Mouse (Mus musculus): ENCODE data around the gene Slc6a4. TPM values are rescaled to one million over a fixed set of nuclear protein-coding genes. Genes with fewer than 3 reads are reported as not detected.
"Not testable (repeated sequence)": the region's sequence is repeated elsewhere in the genome, so short reads cannot be mapped to it uniquely, and the experiment has no call there.

Gene Slc6a4
- polyA plus RNA-seq, 2 experiments = 1.6 to 2.4 TPM

- Histone ChIP-seq H3K4me2 (ENCODE audit: low read depth) (no peak overlapping the region), H3K4me3 (ENCODE audit: insufficient read depth in 1 of 2, low read depth in 2 of 2, low read length in 2 of 2) (no peak overlapping the region), H3K4me1 (replicated peaks; ENCODE audit: control insufficient read depth in 2 of 2, insufficient read depth in 2 of 2, low read length in 1 of 2) (no peaks in the 10 kb centered on the region), H3K27me3 (ENCODE audit: control insufficient read depth, insufficient read depth, low read length) (no peaks in the 10 kb centered on the region), H3K9me3 (ENCODE audit: control insufficient read depth, low read length) (no peaks in the 10 kb centered on the region), H3K36me3 (replicated peaks; ENCODE audit: control insufficient read depth, insufficient read depth, low read depth) (peaks cover 6% of the 10 kb centered on the region), H3K27ac (no peak overlapping the region), H3K9ac (replicated peaks) (no peak overlapping the region)
- TF ChIP-seq EP300 (IDR thresholded peaks at IDR 0.05; ENCODE audit: low read depth) (no peak), CTCF (IDR thresholded peaks at IDR 0.05; ENCODE audit: low read depth) (no peak)
- no peak for ATAC-seq (ENCODE audit: insufficient read depth)
- no peak for DNase-seq (ENCODE audit: low read depth in 3 of 3, low spot score in 3 of 3)
- 68% methylated on average over 4 of the region's 4 CpGs for WGBS (ENCODE audit: insufficient replicate concordance)
Measured at GRCm38 (mm10) chr11:77068825-77069224, 70.4 kb downstream of the Slc6a4 start.

- Histone ChIP-seq H3K4me1 (replicated peaks; ENCODE audit: control insufficient read depth in 2 of 2, insufficient read depth in 2 of 2, low read length in 1 of 2) (no peaks in the 10 kb centered on the region), H3K36me3 (replicated peaks; ENCODE audit: control insufficient read depth, insufficient read depth, low read depth) (peaks cover 15% of the 10 kb centered on the region), H3K27me3 (ENCODE audit: control insufficient read depth, insufficient read depth, low read length) (no peaks in the 10 kb centered on the region), H3K9me3 (ENCODE audit: control insufficient read depth, low read length) (no peaks in the 10 kb centered on the region), H3K9ac (replicated peaks) (no peak overlapping the region), H3K4me3 (ENCODE audit: insufficient read depth in 1 of 2, low read depth in 2 of 2, low read length in 2 of 2) (no peak overlapping the region), H3K27ac (no peak overlapping the region), H3K4me2 (ENCODE audit: low read depth) (no peak overlapping the region)
- DNase-seq (ENCODE audit: low read depth in 3 of 3, low spot score in 3 of 3) (no peak), ATAC-seq (ENCODE audit: insufficient read depth) (no peak)
- WGBS (ENCODE audit: insufficient replicate concordance) = 65% methylated on average over 4 of the region's 4 CpGs
- TF ChIP-seq CTCF (IDR thresholded peaks at IDR 0.05; ENCODE audit: low read depth) (peak; percentile 36), EP300 (IDR thresholded peaks at IDR 0.05; ENCODE audit: low read depth) (no peak)
Measured at GRCm38 (mm10) chr11:77070721-77071120, 72.3 kb downstream of the Slc6a4 start.

- DNase-seq (ENCODE audit: low read depth in 3 of 3, low spot score in 3 of 3); H3K4me1 ChIP-seq (replicated peaks; ENCODE audit: control insufficient read depth in 2 of 2, insufficient read depth in 2 of 2, low read length in 1 of 2); H3K27ac ChIP-seq; H3K27me3 ChIP-seq (ENCODE audit: control insufficient read depth, insufficient read depth, low read length); H3K9me3 ChIP-seq (ENCODE audit: control insufficient read depth, low read length); ATAC-seq (ENCODE audit: insufficient read depth): not testable (repeated sequence)
- H3K36me3 ChIP-seq (replicated peaks; ENCODE audit: control insufficient read depth, insufficient read depth, low read depth) = peaks cover 15% of the 10 kb centered on the region
- WGBS (ENCODE audit: insufficient replicate concordance) = 43% methylated on average over 4 of the region's 4 CpGs
- H3K4me3 ChIP-seq (ENCODE audit: insufficient read depth in 1 of 2, low read depth in 2 of 2, low read length in 2 of 2) = peak overlapping the region; percentile 82 to 95
- peak overlapping the region; percentile 89 for H3K4me2 ChIP-seq (ENCODE audit: low read depth)
- H3K9ac ChIP-seq (replicated peaks) = peak overlapping the region; percentile 84
Measured at GRCm38 (mm10) chr11:77077331-77077730, 78.9 kb downstream of the Slc6a4 start.

- DNase-seq (ENCODE audit: low read depth in 3 of 3, low spot score in 3 of 3) (no peak), ATAC-seq (ENCODE audit: insufficient read depth) (peak; percentile 62; the same call in 1 of the 2 replicates)
- Histone ChIP-seq H3K36me3 (replicated peaks; ENCODE audit: control insufficient read depth, insufficient read depth, low read depth) (peaks cover 15% of the 10 kb centered on the region), H3K27me3 (ENCODE audit: control insufficient read depth, insufficient read depth, low read length) (no peaks in the 10 kb centered on the region; the same call in 1 of the 2 replicates), H3K9me3 (ENCODE audit: control insufficient read depth, low read length) (no peaks in the 10 kb centered on the region), H3K9ac (replicated peaks) (peak overlapping the region; percentile 84), H3K4me1 (replicated peaks; ENCODE audit: control insufficient read depth in 2 of 2, insufficient read depth in 2 of 2, low read length in 1 of 2) (peaks cover 4 to 5% of the 10 kb centered on the region in 2 experiments; a peak in 3 of 4 replicates), H3K4me3 (ENCODE audit: insufficient read depth in 1 of 2, low read depth in 2 of 2, low read length in 2 of 2) (peak overlapping the region; percentile 82 to 95), H3K4me2 (ENCODE audit: low read depth) (peak overlapping the region; percentile 89), H3K27ac (peak overlapping the region; percentile 37; the same call in 1 of the 2 replicates)
- WGBS (ENCODE audit: insufficient replicate concordance) = 2% methylated on average over 16 of the region's 16 CpGs
- no peak for TF ChIP-seq EP300 (IDR thresholded peaks at IDR 0.05; ENCODE audit: low read depth)
- TF ChIP-seq CTCF (IDR thresholded peaks at IDR 0.05; ENCODE audit: low read depth) = no peak
Measured at GRCm38 (mm10) chr11:77077792-77078191, 79.4 kb downstream of the Slc6a4 start.

- Histone ChIP-seq H3K4me3 (ENCODE audit: insufficient read depth in 1 of 2, low read depth in 2 of 2, low read length in 2 of 2) (peak within 1 kb of the TSS; percentile 82 to 95), H3K4me2 (ENCODE audit: low read depth) (peak within 1 kb of the TSS; percentile 89), H3K9me3 (ENCODE audit: control insufficient read depth, low read length) (no peaks in the 10 kb centered on the region), H3K4me1 (replicated peaks; ENCODE audit: control insufficient read depth in 2 of 2, insufficient read depth in 2 of 2, low read length in 1 of 2) (peaks cover 4 to 5% of the 10 kb centered on the region in 2 experiments; a peak in 3 of 4 replicates), H3K27me3 (ENCODE audit: control insufficient read depth, insufficient read depth, low read length) (no peaks in the 10 kb centered on the region; the same call in 1 of the 2 replicates), H3K27ac (peak within 1 kb of the TSS; percentile 66), H3K9ac (replicated peaks) (peak within 1 kb of the TSS; percentile 84), H3K36me3 (replicated peaks; ENCODE audit: control insufficient read depth, insufficient read depth, low read depth) (peaks cover 15% of the 10 kb centered on the region)
- WGBS (ENCODE audit: insufficient replicate concordance) = 4% methylated on average over 48 of the region's 48 CpGs
- ATAC-seq (ENCODE audit: insufficient read depth) (peak; percentile 98), DNase-seq (ENCODE audit: low read depth in 3 of 3, low spot score in 3 of 3) (peak; percentile 83 to 86 (median 85))
- no peak for TF ChIP-seq EP300 (IDR thresholded peaks at IDR 0.05; ENCODE audit: low read depth)
- TF ChIP-seq CTCF (IDR thresholded peaks at IDR 0.05; ENCODE audit: low read depth) = no peak
Measured at GRCm38 (mm10) chr11:77078273-77079134, 80.1 kb downstream of the Slc6a4 start, which contains the start of gene Nsrp1. Gene Nsrp1 (minus strand): TSS chr11:77078435.
